Mouse (Mus musculus) neural tube, embryonic 13.5 days (tissue): ENCODE results near the gene Atf6b. TPM values are rescaled to one million over a fixed set of nuclear protein-coding genes. Genes with fewer than 3 reads are reported as not detected.

Experiments used
- ATAC-seq: fragments of 200-750 bp; cut with Nextera tagmentation; 2 replicates; pipeline ENCODE4 v1.8.0; 2017; ENCODE audit warnings: low read depth, mild to moderate bottlenecking, moderate TSS enrichment, moderate library complexity
- H3K27ac ChIP-seq: fragments of 300-500 bp; sonication (generic); replicated peaks from 2 replicates; pipeline ENCODE4 v1.5.1; 2015; ENCODE audit warnings: moderate library complexity, mild to moderate bottlenecking, inconsistent platforms
- H3K27me3 ChIP-seq: fragments of 300-500 bp; sonication (generic); 2 replicates; pipeline ENCODE4 v1.6.1; 2015; ENCODE audit warnings: mild to moderate bottlenecking, inconsistent platforms
- H3K36me3 ChIP-seq: fragments of 300-500 bp; sonication (generic); 2 replicates; pipeline ENCODE4 v1.6.1; 2015; ENCODE audit warnings: mild to moderate bottlenecking, inconsistent platforms
- H3K4me1 ChIP-seq: fragments of 300-500 bp; sonication (generic); replicated peaks from 2 replicates; pipeline ENCODE4 v1.6.1; 2015; ENCODE audit warnings: inconsistent platforms
- H3K4me2 ChIP-seq: fragments of 300-500 bp; sonication (generic); 2 replicates; pipeline ENCODE4 v1.6.1; 2015; ENCODE audit warnings: inconsistent platforms, mild to moderate bottlenecking, moderate library complexity
- H3K4me3 ChIP-seq: fragments of 300-500 bp; sonication (generic); 2 replicates; pipeline ENCODE4 v1.5.1; 2015; ENCODE audit warnings: mild to moderate bottlenecking, inconsistent platforms
- H3K9ac ChIP-seq: fragments of 300-500 bp; sonication (generic); 2 replicates; pipeline ENCODE4 v1.6.1; 2015; ENCODE audit warnings: moderate library complexity, mild to moderate bottlenecking, inconsistent platforms
- H3K9me3 ChIP-seq: fragments of 300-500 bp; sonication (generic); 2 replicates; pipeline ENCODE4 v1.6.1; 2016; ENCODE audit warnings: inconsistent platforms
- WGBS: fragments of 180-500 bp; shearing (Covaris S2); methylation state at CpG from one replicate; pipeline ENCODE4 v1.1.7; 2015; 5-methylcytosine and 5-hydroxymethylcytosine counted together
- polyA plus RNA-seq: library from polyadenylated mRNA; unstranded; fragments of >200 nt; fragmentation: Nextera tagmentation; extraction: Ambion mirVana; gene quantifications from 2 replicates; pipeline ENCODE4 v1.2.1, GENCODE M21; 2015

The Atf6b gene
- polyA plus RNA-seq, 1 experiment from 2014 or later = 106 TPM

GRCm38 (mm10) chr17:34640778-34641601, 6.0 kb upstream of the Atf6b start:
- Histone ChIP-seq H3K4me2 (no peak overlapping the region), H3K27me3 (peaks cover 4% of the 10 kb centered on the region; the same call in 1 of the 2 replicates), H3K4me1 (peaks cover 33% of the 10 kb centered on the region), H3K4me3 (no peak overlapping the region), H3K36me3 (no peaks in the 10 kb centered on the region), H3K9me3 (no peaks in the 10 kb centered on the region), H3K9ac (peak overlapping the region; percentile 31; the same call in 1 of the 2 replicates), H3K27ac (peak overlapping the region; percentile 74)
- whole genome bisulfite sequencing = 15% methylated on average over 11 of the region's 11 CpGs
- no peak for ATAC-seq

DNA sequence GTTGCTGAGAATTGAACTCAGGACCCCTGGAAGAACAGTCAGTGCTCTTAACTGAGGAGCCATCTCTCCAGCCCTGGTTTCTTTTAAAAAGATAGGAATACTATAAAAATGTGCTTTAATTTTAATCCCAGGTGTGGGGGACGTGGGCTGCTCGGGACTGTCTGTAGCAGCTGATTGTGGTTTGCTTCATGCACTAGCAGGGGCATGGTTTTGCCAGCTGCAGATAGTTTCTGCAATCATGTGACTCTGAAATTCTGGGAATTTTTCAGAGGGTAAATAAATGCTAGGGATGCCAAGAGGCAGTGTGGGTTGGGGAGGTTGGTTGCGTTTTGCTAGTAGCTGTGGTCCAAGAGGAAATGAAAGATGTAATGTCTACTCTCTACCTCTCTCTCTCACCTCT, 5.0 kb upstream of the Atf6b start:
- no peak overlapping the region for H3K4me2 ChIP-seq
- H3K36me3 ChIP-seq = no peaks in the 10 kb centered on the region
- peaks cover 40% of the 10 kb centered on the region for H3K4me1 ChIP-seq
- H3K27me3 ChIP-seq = peaks cover under 1% of the 10 kb centered on the region; the same call in 1 of the 2 replicates
- H3K27ac ChIP-seq = peak overlapping the region; percentile 74; the same call in 1 of the 2 replicates
- ATAC-seq = no peak
- WGBS = 85% methylated on average over 3 of the region's 3 CpGs
- H3K9ac ChIP-seq = no peak overlapping the region
- H3K9me3 ChIP-seq = no peaks in the 10 kb centered on the region
- H3K4me3 ChIP-seq = no peak overlapping the region

GRCm38 (mm10) chr17:34643379-34643778, 3.6 kb upstream of the Atf6b start:
- Histone ChIP-seq H3K9me3 (no peaks in the 10 kb centered on the region), H3K4me3 (no peak overlapping the region), H3K4me2 (no peak overlapping the region), H3K4me1 (peaks cover 49% of the 10 kb centered on the region), H3K27ac (no peak overlapping the region), H3K27me3 (no peaks in the 10 kb centered on the region), H3K9ac (no peak overlapping the region), H3K36me3 (no peaks in the 10 kb centered on the region)
- WGBS = 83% methylated on average over 4 of the region's 4 CpGs
- no peak for ATAC-seq

DNA sequence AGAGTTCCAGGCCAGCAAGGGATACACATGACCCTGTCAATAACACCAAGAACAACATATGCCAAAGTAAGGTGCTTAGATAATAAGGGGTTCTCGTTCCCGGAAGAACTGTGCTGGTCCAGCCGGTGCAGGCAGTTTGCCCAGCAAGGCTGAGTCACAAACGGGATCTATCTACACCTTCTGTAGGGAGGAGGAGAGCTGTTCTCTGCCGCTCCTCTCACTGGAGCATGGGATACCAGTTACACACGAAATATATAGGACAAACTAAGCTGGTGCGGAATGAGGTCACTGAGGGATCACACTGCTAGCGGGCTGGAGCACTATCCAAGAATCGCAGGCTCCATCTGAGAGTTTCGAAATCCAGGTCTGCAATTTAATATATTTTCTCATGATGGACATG, 3.0 kb upstream of the Atf6b start:
- Histone ChIP-seq H3K4me1 (peaks cover 52% of the 10 kb centered on the region), H3K9ac (0 out of 2 replicates have a peak overlapping the region, but pooled peaks have one; percentile 17), H3K36me3 (peaks cover 2% of the 10 kb centered on the region; the same call in 1 of the 2 replicates), H3K4me2 (no peak overlapping the region), H3K27me3 (no peaks in the 10 kb centered on the region), H3K4me3 (no peak overlapping the region), H3K9me3 (no peaks in the 10 kb centered on the region), H3K27ac (no peak overlapping the region)
- WGBS = 83% methylated on average over 10 of the region's 10 CpGs
- no peak for ATAC-seq

GRCm38 (mm10) chr17:34644608-34645007, 2.3 kb upstream of the Atf6b start, which contains the start of gene Fkbpl:
Gene Fkbpl, plus strand, starts transcription at chr17:34644764.
- Histone ChIP-seq H3K9me3 (no peaks in the 10 kb centered on the region), H3K4me2 (peak within 1 kb of the TSS; percentile 65), H3K4me3 (peak within 1 kb of the TSS; percentile 54), H3K4me1 (peaks cover 52% of the 10 kb centered on the region), H3K36me3 (peaks cover 8% of the 10 kb centered on the region), H3K9ac (peak within 1 kb of the TSS; percentile 75), H3K27ac (peak within 1 kb of the TSS; percentile 70), H3K27me3 (no peaks in the 10 kb centered on the region)
- peak; percentile 67 for ATAC-seq
- WGBS = under 1% methylated on average over 16 of the region's 16 CpGs

DNA sequence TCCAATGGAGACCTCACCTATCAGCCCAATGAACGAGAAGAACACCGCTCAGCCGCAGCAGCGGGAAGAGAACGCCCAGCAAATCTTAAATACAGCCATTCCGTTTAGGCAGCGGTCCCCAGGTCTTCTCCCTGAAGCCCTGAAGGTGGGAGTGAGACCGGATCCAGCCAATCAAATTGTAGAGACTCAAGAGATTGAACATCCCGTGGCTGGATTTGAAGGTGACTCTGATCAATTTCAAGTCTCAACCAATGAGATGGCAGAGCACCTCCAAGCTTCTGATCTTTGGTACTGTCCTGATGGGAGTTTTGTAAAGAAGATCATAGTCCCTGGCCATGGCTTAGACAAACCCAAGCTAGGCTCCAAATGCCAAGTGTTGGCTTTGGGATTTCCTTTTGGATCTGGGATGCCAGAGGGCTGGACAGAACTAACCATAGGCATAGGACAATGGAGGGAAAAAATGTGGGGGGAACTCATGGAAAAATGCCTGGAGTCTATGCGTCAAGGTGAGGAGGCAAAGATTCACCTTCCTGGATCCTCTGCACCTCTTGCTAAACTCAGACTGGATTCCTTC, 1.6 kb upstream of the Atf6b start:
- Histone ChIP-seq H3K27ac (peak overlapping the region; percentile 70), H3K9ac (peak overlapping the region; percentile 75), H3K36me3 (peaks cover 16% of the 10 kb centered on the region), H3K4me3 (peak overlapping the region; percentile 54), H3K27me3 (no peaks in the 10 kb centered on the region), H3K4me2 (peak overlapping the region; percentile 65), H3K9me3 (no peaks in the 10 kb centered on the region), H3K4me1 (peaks cover 46% of the 10 kb centered on the region)
- no peak for ATAC-seq
- WGBS = 42% methylated on average over 10 of the region's 10 CpGs

DNA sequence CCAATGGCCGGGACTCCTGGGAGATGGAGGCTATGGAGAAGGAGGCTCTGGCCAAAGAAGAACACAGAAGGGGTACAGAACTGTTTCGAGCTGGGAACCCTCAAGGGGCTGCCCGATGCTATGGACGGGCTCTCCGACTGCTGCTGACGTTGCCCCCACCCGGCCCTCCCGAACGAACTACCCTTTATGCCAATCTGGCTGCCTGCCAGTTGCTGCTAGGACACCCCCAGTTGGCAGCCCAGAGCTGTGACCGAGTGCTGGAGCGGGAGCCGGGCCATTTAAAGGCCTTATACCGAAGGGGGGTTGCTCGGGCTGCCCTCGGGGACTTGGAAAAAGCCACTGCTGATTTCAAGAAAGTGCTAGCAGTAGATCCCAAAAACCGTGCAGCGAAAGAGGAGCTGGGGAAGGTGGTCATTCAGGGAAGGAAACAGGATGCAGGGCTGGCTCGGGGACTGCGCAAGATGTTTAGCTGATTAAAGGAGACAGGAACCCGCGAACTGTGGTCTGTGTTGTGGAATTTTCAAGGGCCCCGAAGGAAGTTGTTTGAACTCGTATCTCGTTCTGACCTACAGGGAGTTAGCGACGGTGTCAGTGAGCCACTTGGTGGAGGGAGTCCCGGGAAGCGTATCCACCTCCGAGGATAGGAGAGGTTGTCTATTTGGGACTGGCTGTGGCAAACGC, 975 bp upstream of the Atf6b start:
- no peaks in the 10 kb centered on the region for H3K9me3 ChIP-seq
- H3K27me3 ChIP-seq = no peaks in the 10 kb centered on the region
- peaks cover 41% of the 10 kb centered on the region for H3K4me1 ChIP-seq
- peak overlapping the region; percentile 65 for H3K4me2 ChIP-seq
- H3K27ac ChIP-seq = no peak overlapping the region; the same call in 1 of the 2 replicates
- peaks cover 22% of the 10 kb centered on the region for H3K36me3 ChIP-seq
- peak overlapping the region; percentile 54 for H3K4me3 ChIP-seq
- ATAC-seq = 0 out of 2 replicates have a peak, but pooled peaks have one; percentile 0
- H3K9ac ChIP-seq = 0 out of 2 replicates have a peak overlapping the region, but pooled peaks have one; percentile 75
- WGBS = 88% methylated on average over 30 of the region's 30 CpGs

DNA sequence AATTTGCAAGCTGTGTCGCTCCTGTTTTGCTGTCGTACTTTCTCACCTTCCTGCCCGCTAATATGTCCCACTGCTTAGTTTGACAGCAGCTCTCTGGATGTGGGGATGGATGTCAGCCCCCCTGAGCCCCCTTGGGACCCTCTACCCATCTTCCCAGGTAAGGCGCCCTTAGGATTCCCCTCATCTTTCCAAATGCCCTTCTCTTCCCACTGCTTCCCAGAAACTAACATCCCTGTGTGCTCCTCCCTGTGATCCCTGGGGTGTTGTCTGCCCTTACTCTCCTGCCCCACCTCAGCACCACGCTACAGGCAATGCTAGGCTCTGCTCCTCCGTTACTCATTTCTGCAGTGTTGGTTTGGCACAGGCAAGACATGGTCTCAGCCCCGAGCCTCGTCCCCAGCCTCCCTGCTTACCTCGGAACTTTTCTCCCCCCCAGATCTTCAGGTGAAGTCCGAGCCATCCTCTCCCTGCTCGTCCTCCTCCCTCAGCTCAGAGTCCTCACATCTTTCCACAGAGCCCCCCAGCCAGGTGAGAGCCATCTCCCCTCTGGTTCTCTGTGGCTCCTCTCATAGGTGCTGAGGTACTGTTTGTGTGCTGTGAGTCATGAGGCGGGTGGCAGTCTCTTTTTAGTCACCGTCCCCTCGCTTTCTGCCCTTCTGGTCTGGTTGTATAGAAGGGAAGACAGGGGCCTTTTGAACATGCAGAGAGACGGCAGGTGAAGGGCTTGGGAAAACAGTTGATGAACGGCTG, 1.4 kb downstream of the Atf6b start:
- H3K4me1 ChIP-seq = peaks cover 35% of the 10 kb centered on the region
- 88% methylated on average over 16 of the region's 16 CpGs for WGBS
- no peak overlapping the region for H3K27ac ChIP-seq
- no peaks in the 10 kb centered on the region for H3K9me3 ChIP-seq
- peak overlapping the region; percentile 92; the same call in 1 of the 2 replicates for H3K9ac ChIP-seq
- H3K4me3 ChIP-seq = peak overlapping the region; percentile 98
- peak overlapping the region; percentile 95 for H3K4me2 ChIP-seq
- ATAC-seq = no peak
- no peaks in the 10 kb centered on the region for H3K27me3 ChIP-seq
- peaks cover 46% of the 10 kb centered on the region for H3K36me3 ChIP-seq

DNA sequence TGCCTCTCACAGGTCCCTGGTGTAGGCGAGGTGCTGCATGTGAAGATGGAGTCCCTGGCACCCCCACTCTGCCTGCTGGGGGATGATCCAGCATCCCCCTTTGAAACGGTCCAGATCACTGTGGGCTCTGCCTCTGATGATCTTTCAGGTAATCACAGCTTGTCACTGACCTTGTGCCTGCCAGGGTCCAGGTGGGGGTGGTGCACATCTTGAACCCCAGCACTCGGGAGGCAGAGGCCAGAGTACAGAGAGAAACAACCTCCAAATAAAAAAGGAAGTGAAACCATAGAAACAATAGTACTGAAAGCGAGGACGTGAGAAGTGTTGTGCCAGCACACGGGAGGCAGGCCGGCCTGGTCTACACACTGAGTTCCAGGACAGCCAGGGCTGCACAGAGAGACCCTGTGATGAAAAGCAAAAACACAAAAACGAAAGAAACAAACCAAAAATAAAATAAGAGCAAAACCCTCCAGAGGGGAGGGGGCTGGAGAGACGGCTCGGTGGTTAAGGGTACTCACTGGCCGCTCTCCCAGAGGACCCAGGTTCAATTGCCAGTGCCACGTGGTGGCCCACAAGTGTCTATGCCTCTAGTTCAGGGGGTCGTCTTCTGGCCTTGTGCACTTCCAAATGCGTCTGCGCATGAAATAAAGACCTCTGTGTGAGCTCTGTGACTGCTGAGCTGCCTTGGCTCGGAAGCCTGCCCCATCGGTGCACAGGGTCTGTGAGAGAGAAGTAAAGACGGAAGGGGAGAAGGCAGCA, 2.3 kb downstream of the Atf6b start:
- Histone ChIP-seq H3K27ac (no peak overlapping the region), H3K9ac (no peak overlapping the region), H3K4me2 (no peak overlapping the region), H3K4me1 (peaks cover 32% of the 10 kb centered on the region), H3K36me3 (peaks cover 55% of the 10 kb centered on the region), H3K9me3 (no peaks in the 10 kb centered on the region), H3K4me3 (no peak overlapping the region), H3K27me3 (no peaks in the 10 kb centered on the region)
- ATAC-seq = no peak
- WGBS = 93% methylated on average over 18 of the region's 18 CpGs

- H3K9ac ChIP-seq = no peak overlapping the region
- 96% methylated on average over 14 of the region's 14 CpGs for WGBS
These were observed 3.8 kb downstream of the Atf6b start for GRCm38 (mm10) chr17:34650781-34651180.

More at GRCm38 (mm10) chr17:34650781-34651180, 3.8 kb downstream of the Atf6b start:
- Histone ChIP-seq H3K27me3 (no peaks in the 10 kb centered on the region), H3K4me1 (peaks cover 24% of the 10 kb centered on the region), H3K4me3 (no peak overlapping the region), H3K4me2 (no peak overlapping the region), H3K9me3 (no peaks in the 10 kb centered on the region), H3K36me3 (peaks cover 66% of the 10 kb centered on the region), H3K27ac (no peak overlapping the region)
- no peak for ATAC-seq
